Mouse (Mus musculus) midbrain, embryonic 16.5 days (tissue): ENCODE data around the gene Lrrc10. TPM values are rescaled to one million over a fixed set of nuclear protein-coding genes. Genes with fewer than 3 reads are reported as not detected.

Experiments
- ATAC-seq: fragments of 200-750 bp; cut with Nextera tagmentation; 2 replicates; pipeline ENCODE4 v1.8.0; 2017; ENCODE audit warnings: moderate TSS enrichment
- H3K27ac ChIP-seq: fragments of 300-500 bp; sonication (generic); 2 replicates; pipeline ENCODE4 v1.5.1; 2014; ENCODE audit warnings: mild to moderate bottlenecking, low read length, mixed read lengths
- H3K27me3 ChIP-seq: fragments of 300-500 bp; sonication (generic); 2 replicates; pipeline ENCODE4 v1.6.1; 2014; ENCODE audit warnings: low read depth, low read length, mixed read lengths; ENCODE audit not compliant: control insufficient read depth, insufficient read depth
- H3K36me3 ChIP-seq: fragments of 300-500 bp; sonication (generic); 2 replicates; pipeline ENCODE4 v1.6.1; 2014; ENCODE audit warnings: mild to moderate bottlenecking, low read length, moderate library complexity, mixed read lengths; ENCODE audit not compliant: control insufficient read depth, insufficient read depth
- H3K4me1 ChIP-seq: fragments of 300-500 bp; sonication (generic); 2 replicates; pipeline ENCODE4 v1.6.1; 2014; ENCODE audit warnings: mild to moderate bottlenecking, low read length, mixed read lengths; ENCODE audit not compliant: control insufficient read depth, insufficient read depth
- H3K4me2 ChIP-seq: fragments of 300-500 bp; sonication (generic); 2 replicates; pipeline ENCODE4 v1.6.1; 2014; ENCODE audit warnings: mild to moderate bottlenecking, low read length, mixed read lengths
- H3K4me3 ChIP-seq: fragments of 300-500 bp; sonication (generic); 2 replicates; pipeline ENCODE4 v1.5.1; 2014; ENCODE audit warnings: low read depth, mild to moderate bottlenecking, low read length, moderate library complexity, mixed read lengths
- H3K9ac ChIP-seq: fragments of 300-500 bp; sonication (generic); 2 replicates; pipeline ENCODE4 v1.6.1; 2014; ENCODE audit warnings: low read depth, low read length, mixed read lengths
- H3K9me3 ChIP-seq: fragments of 300-500 bp; sonication (generic); replicated peaks from 2 replicates; pipeline ENCODE4 v1.6.1; 2014; ENCODE audit warnings: mild to moderate bottlenecking, low read length, mixed read lengths; ENCODE audit not compliant: control insufficient read depth, poor library complexity, severe bottlenecking
- WGBS: fragments of 180-500 bp; shearing (Covaris S2); extraction: QIAGEN DNeasy Blood & Tissue Kit; methylation state at CpG from one replicate; pipeline ENCODE4 v1.1.7; 2014; 5-methylcytosine and 5-hydroxymethylcytosine counted together
- polyA plus RNA-seq: library from polyadenylated mRNA; unstranded; fragments of >200 nt; fragmentation: Nextera tagmentation; extraction: Ambion mirVana; gene quantifications from 2 replicates; pipeline ENCODE4 v1.2.1, GENCODE M21; 2015

Lrrc10 gene
- polyA plus RNA-seq, 1 experiment from 2014 or later, result not detected

DNA sequence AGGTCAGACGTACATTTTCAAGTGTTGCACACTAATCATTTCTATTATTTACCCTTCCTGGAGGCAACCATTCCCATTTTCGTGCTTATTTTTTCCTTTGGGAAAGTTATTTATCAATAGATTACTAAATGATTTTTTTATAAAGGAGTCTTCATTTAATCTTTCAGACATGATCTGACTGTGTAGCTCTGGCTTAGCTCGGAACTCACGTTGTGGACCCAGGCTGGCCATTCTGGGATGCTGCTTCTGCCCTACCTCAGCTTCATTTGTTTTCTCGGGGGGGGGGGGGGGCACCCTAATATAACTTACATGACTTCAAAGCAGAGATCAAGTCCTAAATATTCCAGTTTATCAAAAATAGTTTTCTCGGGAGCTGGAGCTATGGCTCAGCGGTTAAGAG, 18.9 kb downstream of the Lrrc10 start:
- H3K4me2 ChIP-seq, result peak overlapping the region; percentile 57
- H3K9me3 ChIP-seq, result no peaks in the 10 kb centered on the region
- peak overlapping the region; percentile 80 for H3K27ac ChIP-seq
- 10% methylated on average over 7 of the region's 7 CpGs for WGBS
- peak; percentile 62 for ATAC-seq
- peaks cover 11% of the 10 kb centered on the region for H3K4me1 ChIP-seq
- H3K27me3 ChIP-seq, result no peaks in the 10 kb centered on the region
- peaks cover 24% of the 10 kb centered on the region for H3K36me3 ChIP-seq
- peak overlapping the region; percentile 51; the same call in 1 of the 2 replicates for H3K9ac ChIP-seq
- peak overlapping the region; percentile 95 for H3K4me3 ChIP-seq

DNA sequence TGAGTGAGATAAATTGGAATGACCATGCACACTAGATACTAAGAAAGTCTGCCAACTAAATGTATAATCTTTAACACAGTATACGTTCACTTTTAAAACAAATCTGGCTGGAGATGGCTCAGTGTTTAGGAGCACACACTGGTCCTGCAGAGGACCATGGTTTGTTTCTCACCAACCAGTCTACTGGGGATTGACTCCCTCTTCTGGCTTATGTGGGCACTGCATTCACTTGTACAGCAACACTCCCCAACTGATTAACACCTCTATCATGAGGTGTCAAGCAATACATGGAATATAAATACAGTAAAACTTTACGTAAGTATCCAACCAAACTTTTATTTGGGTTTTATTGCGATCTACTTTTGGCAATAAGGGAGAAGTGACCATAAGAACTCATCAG, 24.0 kb downstream of the Lrrc10 start:
- H3K27me3 ChIP-seq, result no peaks in the 10 kb centered on the region
- no peaks in the 10 kb centered on the region for H3K4me1 ChIP-seq
- H3K36me3 ChIP-seq, result peaks cover 16% of the 10 kb centered on the region
- ATAC-seq, result no peak
- no peak overlapping the region for H3K27ac ChIP-seq
- H3K4me3 ChIP-seq, result no peak overlapping the region
- H3K9ac ChIP-seq, result no peak overlapping the region
- H3K9me3 ChIP-seq, result no peaks in the 10 kb centered on the region
- 98% methylated on average over 3 of the region's 3 CpGs for WGBS
- no peak overlapping the region for H3K4me2 ChIP-seq

DNA sequence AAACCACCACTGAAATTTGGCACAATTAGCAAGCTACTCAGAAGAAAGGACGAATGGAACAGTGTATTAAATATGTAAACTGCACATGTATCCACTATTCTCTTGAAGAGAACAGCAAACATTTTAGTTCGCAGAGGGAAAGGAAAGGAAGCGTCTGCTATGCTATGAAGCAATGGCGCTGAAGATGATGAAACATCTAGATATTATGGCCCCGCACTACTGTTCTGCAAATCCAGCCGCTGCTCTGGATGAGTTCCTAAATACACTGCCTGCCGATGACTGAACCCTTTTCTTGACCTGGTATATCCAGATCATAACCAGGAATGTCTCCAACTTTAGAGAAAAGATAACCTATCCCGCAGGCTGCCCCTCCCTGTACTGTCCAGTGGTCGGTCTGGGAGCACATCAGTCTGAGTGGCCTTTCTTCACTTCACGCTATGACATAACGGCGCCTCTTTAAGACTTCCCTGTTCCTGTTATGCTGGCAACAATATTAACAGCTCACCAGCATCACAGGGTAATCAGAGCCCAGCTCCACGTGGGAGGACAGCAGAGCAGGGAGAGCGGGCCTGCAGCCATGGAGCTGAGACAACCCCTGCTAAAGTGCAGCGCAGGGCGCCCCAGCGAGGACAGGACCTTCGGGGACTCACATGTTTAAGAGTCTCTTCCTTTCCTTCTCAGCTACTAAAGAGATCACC, 27.2 kb downstream of the Lrrc10 start:
- H3K4me2 ChIP-seq, result no peak overlapping the region
- WGBS, result 92% methylated on average over 18 of the region's 18 CpGs
- H3K9ac ChIP-seq, result no peak overlapping the region
- no peak overlapping the region for H3K27ac ChIP-seq
- ATAC-seq, result no peak
- H3K4me3 ChIP-seq, result no peak overlapping the region
- no peaks in the 10 kb centered on the region for H3K27me3 ChIP-seq
- no peaks in the 10 kb centered on the region for H3K9me3 ChIP-seq
- H3K4me1 ChIP-seq, result no peaks in the 10 kb centered on the region
- H3K36me3 ChIP-seq, result peaks cover 27% of the 10 kb centered on the region

DNA sequence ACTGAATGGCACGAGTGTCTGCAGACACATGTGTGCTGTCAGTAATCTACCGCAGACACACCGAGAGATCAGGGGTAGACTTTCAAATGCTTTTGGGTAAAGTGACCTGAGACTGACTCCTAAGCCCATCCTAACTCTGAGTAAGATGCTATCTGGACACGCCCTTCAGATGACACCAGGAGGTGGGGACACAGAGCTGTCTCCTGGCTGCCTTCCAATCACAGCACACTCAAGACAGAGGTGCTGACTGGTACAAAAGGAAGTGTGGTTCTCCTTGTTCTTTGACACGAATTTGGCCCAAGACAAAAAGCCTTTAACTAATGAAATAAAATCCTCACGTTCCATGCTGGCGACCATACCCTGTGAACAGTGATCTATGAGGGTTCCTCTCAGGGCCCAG, 28.0 kb downstream of the Lrrc10 start:
- Histone ChIP-seq H3K27ac (no peak overlapping the region), H3K27me3 (no peaks in the 10 kb centered on the region), H3K4me2 (no peak overlapping the region), H3K9ac (no peak overlapping the region), H3K36me3 (peaks cover 30% of the 10 kb centered on the region), H3K9me3 (no peaks in the 10 kb centered on the region), H3K4me3 (no peak overlapping the region), H3K4me1 (no peaks in the 10 kb centered on the region)
- WGBS, result 92% methylated on average over 7 of the region's 7 CpGs
- ATAC-seq, result no peak

DNA sequence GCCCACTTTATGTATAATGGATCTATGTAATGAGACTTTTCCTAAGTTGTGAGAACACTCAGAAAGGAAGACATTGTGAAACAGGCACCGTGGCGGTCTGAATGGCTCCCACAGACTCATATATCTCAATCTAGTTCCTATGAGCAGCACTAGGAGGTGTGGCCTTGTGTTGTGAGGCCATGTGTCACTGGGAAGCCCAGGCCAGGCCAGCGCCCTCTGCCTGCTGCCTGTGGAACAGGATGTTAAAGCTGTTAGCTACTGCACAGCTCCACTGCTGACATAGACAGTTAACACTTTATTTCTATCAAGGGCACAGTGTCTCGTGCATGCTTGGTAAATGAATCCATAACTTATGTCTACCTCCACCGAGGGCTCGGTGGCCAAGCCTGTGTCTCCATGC, 33.1 kb downstream of the Lrrc10 start:
- WGBS, result 85% methylated on average over 6 of the region's 6 CpGs
- no peaks in the 10 kb centered on the region for H3K9me3 ChIP-seq
- no peak overlapping the region for H3K27ac ChIP-seq
- H3K27me3 ChIP-seq, result no peaks in the 10 kb centered on the region
- peaks cover 37% of the 10 kb centered on the region for H3K36me3 ChIP-seq
- no peak overlapping the region for H3K4me2 ChIP-seq
- no peak for ATAC-seq
- no peak overlapping the region for H3K4me3 ChIP-seq
- no peak overlapping the region for H3K9ac ChIP-seq
- no peaks in the 10 kb centered on the region for H3K4me1 ChIP-seq

DNA sequence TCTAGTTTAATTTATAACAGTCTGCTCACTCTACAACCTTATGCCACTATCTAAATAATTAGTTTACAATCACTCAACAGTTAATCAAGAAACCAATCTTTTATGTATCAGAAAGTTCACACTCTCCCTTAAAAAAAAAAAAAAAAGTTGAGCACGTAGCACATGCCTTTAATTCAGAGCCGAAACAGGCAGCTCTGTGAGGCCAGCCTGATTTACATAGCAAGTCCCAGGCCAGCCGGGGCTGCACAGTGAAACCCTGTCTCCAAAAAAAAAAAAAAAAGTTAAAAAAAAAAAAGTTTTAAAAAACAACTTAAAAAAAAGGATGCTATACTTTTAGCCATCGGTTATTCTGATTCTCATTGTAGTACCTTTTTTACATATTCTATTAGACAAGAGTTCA, 36.2 kb downstream of the Lrrc10 start:
- Histone ChIP-seq H3K36me3 (peaks cover 26% of the 10 kb centered on the region), H3K4me3 (no peak overlapping the region), H3K4me2 (no peak overlapping the region), H3K9me3 (no peaks in the 10 kb centered on the region), H3K27ac (no peak overlapping the region), H3K27me3 (no peaks in the 10 kb centered on the region), H3K9ac (no peak overlapping the region), H3K4me1 (no peaks in the 10 kb centered on the region)
- WGBS, result 73% methylated on average over 4 of the region's 4 CpGs
- no peak for ATAC-seq

DNA sequence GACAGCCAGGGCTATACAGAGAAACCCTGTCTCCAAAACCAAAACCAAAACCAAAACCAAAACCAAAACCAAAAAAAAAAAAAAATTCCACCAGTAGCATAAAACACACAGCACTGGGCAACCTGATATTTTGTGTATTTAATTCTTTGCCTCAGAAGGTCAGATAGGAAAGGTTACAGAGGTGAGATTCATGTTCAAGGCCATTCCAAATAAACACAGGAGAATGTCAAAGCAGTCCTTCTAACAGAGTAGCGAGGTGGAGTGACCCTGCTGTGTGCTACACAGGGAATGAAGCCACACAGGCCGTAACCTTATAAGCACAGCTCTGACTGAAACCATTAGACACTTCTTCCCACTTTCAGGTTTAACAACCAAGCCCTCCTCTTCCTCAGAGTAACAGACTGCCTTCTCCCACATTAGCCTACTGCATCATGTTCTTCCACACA, 36.8 kb downstream of the Lrrc10 start:
- H3K4me1 ChIP-seq, result no peaks in the 10 kb centered on the region
- 82% methylated on average over 2 of the region's 2 CpGs for WGBS
- H3K9me3 ChIP-seq, result no peaks in the 10 kb centered on the region
- H3K36me3 ChIP-seq, result peaks cover 20% of the 10 kb centered on the region
- H3K9ac ChIP-seq, result no peak overlapping the region
- H3K4me2 ChIP-seq, result no peak overlapping the region
- no peak for ATAC-seq
- no peak overlapping the region for H3K27ac ChIP-seq
- no peaks in the 10 kb centered on the region for H3K27me3 ChIP-seq
- H3K4me3 ChIP-seq, result no peak overlapping the region

DNA sequence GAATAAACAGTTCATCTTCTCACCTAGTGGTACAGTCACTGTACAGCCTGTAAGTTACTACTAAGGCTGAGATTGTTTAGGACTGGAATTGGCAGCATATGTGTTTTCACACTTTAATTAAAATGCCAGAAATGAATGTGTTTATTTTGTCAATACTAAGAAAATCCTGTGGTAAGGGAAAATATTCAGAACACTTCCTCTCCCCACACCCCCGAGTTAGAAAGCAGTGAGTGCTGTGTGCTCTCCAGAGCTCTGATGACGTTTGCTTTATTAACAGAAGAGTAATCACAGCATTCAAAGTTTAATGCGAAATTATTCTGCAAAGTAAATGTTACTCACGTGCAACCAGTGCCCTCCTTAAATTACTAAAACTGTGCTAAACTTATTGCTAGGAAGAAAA, 44.5 kb downstream of the Lrrc10 start:
- Histone ChIP-seq H3K27ac (no peak overlapping the region), H3K27me3 (no peaks in the 10 kb centered on the region), H3K9me3 (no peaks in the 10 kb centered on the region), H3K9ac (no peak overlapping the region), H3K4me1 (peaks cover 5% of the 10 kb centered on the region), H3K4me3 (no peak overlapping the region), H3K36me3 (0 out of 2 replicates have a peak, but pooled peaks cover 2% of the 10 kb centered on the region), H3K4me2 (no peak overlapping the region)
- WGBS, result 87% methylated on average over 4 of the region's 4 CpGs
- no peak for ATAC-seq

DNA sequence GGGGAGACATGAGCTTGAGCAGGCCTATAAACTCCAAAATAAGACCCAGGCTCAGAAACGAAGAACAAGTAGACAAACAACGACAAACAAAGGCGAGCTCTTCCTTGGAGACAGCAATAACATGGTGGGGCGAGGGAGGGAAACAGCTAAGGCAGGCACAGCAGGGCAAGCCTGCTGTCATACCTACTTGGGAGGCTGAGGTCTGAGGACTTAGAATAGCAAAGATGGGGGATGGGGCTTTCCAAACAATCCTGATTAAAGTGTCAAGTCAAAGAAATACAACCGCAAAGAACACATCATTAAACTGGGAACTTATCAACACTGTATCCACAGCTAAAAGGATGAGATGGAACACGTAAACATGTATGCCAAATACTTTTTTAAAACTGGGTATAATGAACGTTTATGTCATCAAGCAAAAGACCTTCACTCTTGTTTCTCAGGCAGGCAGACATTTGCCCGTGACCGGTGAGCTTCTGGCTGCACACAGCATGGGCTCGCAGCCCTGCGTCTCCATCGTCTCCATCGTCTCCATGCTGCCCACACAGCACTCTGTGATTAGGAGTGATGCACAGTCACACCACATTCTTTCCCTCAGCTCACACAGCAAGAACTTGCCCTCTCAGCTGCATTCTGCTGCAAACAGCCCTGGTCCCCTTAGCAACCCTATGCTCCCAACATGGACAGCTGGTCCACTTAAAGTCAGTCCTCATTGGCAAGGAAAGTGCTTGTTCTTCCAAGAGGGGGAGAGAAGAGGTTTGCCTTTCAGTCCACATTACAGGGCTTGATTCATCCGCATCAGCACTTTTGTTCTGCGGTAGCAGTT, 49.6 kb downstream of the Lrrc10 start:
- 0 out of 2 replicates have a peak overlapping the region, but pooled peaks have one; percentile 20 for H3K9ac ChIP-seq
- H3K4me3 ChIP-seq, result no peak overlapping the region
- H3K4me2 ChIP-seq, result no peak overlapping the region
- ATAC-seq, result peak; percentile 91
- H3K4me1 ChIP-seq, result peaks cover 9% of the 10 kb centered on the region
- 22% methylated on average over 15 of the region's 15 CpGs for WGBS
- H3K27ac ChIP-seq, result peak overlapping the region; percentile 56
- no peaks in the 10 kb centered on the region for H3K27me3 ChIP-seq
- no peaks in the 10 kb centered on the region for H3K36me3 ChIP-seq
- H3K9me3 ChIP-seq, result no peaks in the 10 kb centered on the region
